Mouse (Mus musculus) testis, postnatal 14 days (tissue): ENCODE results near the gene Rps12-ps3.
A peak's percentile ranks its signal among the peaks of the same experiment; 100 is the strongest.

Source experiments
- DNase-seq: peaks from one replicate; pipeline ENCODE4 v3.0.0; 2021; ENCODE audit warnings: low spot score

The Rps12-ps3 gene

GRCm38 (mm10) chr19:59321990-59322389 lies at the start of gene Rps12-ps3:
Gene Rps12-ps3 (plus strand): TSS chr19:59322290.
- DNase-seq, result no peak

GRCm38 (mm10) chr19:59273190-59273589 lies 48.9 kb upstream of the Rps12-ps3 start:
- no peak for DNase-seq

- DNase-seq, result no peak
Measured at GRCm38 (mm10) chr19:59276354-59276753, 45.7 kb upstream of the Rps12-ps3 start.

- DNase-seq, result no peak
Measured at GRCm38 (mm10) chr19:59280841-59281240, 41.2 kb upstream of the Rps12-ps3 start.

GRCm38 (mm10) chr19:59282001-59282400 lies 40.1 kb upstream of the Rps12-ps3 start:
- no peak for DNase-seq

GRCm38 (mm10) chr19:59289042-59289441 lies 33.0 kb upstream of the Rps12-ps3 start:
- DNase-seq, result no peak

- no peak for DNase-seq
Measured at GRCm38 (mm10) chr19:59289811-59290210, 32.3 kb upstream of the Rps12-ps3 start.

- DNase-seq, result no peak
Measured at GRCm38 (mm10) chr19:59292183-59292839, 29.8 kb upstream of the Rps12-ps3 start.

- no peak for DNase-seq
Measured at GRCm38 (mm10) chr19:59315308-59315707, 6.8 kb upstream of the Rps12-ps3 start.

- no peak for DNase-seq
Measured at GRCm38 (mm10) chr19:59316571-59316970, 5.5 kb upstream of the Rps12-ps3 start.

GRCm38 (mm10) chr19:59330816-59331225 lies 8.7 kb downstream of the Rps12-ps3 start:
- DNase-seq, result no peak

- no peak for DNase-seq
Measured at GRCm38 (mm10) chr19:59336655-59337054, 14.6 kb downstream of the Rps12-ps3 start.

- no peak for DNase-seq
Measured at GRCm38 (mm10) chr19:59337872-59338681, 16.0 kb downstream of the Rps12-ps3 start.

GRCm38 (mm10) chr19:59339908-59340307 lies 17.8 kb downstream of the Rps12-ps3 start:
- DNase-seq, result no peak

GRCm38 (mm10) chr19:59342964-59343363 lies 20.9 kb downstream of the Rps12-ps3 start:
- DNase-seq, result no peak

GRCm38 (mm10) chr19:59344304-59344711 lies 22.2 kb downstream of the Rps12-ps3 start:
- peak; percentile 32 for DNase-seq

- DNase-seq, result peak; percentile 71
Measured at GRCm38 (mm10) chr19:59345081-59345657, 23.1 kb downstream of the Rps12-ps3 start.

GRCm38 (mm10) chr19:59345658-59346283 lies 23.7 kb downstream of the Rps12-ps3 start, which contains the start of gene Pdzd8:
Gene Pdzd8 (minus strand): TSS chr19:59345780.
- peak; percentile 91 for DNase-seq

- DNase-seq, result no peak
Measured at GRCm38 (mm10) chr19:59346325-59346724, 24.2 kb downstream of the Rps12-ps3 start.

GRCm38 (mm10) chr19:59349329-59349960 lies 27.4 kb downstream of the Rps12-ps3 start:
- no peak for DNase-seq

GRCm38 (mm10) chr19:59350273-59350903 lies 28.3 kb downstream of the Rps12-ps3 start:
- DNase-seq, result no peak
